Mouse (Mus musculus) liver, embryonic 14.5 days (tissue): ENCODE data around the gene Arsb. TPM values are rescaled to one million over a fixed set of nuclear protein-coding genes. Genes with fewer than 3 reads are reported as not detected.

Experiments
- ATAC-seq: fragments of 200-750 bp; cut with Nextera tagmentation; 2 replicates; pipeline ENCODE4 v1.8.0; 2017; ENCODE audit warnings: moderate number of reproducible peaks, mild to moderate bottlenecking, moderate library complexity; ENCODE audit not compliant: insufficient read depth
- DNase-seq, 3 experiments: peaks; one replicate each; pipeline ENCODE4 v3.0.0-alpha.2; 2012 to 2013; ENCODE audit warnings: low read depth in 3 of 3, low spot score in 3 of 3
- H3K27ac ChIP-seq: fragments of 300-500 bp; sonication (generic); 2 replicates; pipeline ENCODE4 v1.5.1; 2014; ENCODE audit warnings: moderate library complexity, mild to moderate bottlenecking, control low read depth, inconsistent platforms
- H3K27me3 ChIP-seq: fragments of 300-500 bp; sonication (generic); 2 replicates; pipeline ENCODE4 v1.6.1; 2014; ENCODE audit warnings: mild to moderate bottlenecking, low read length, moderate library complexity; ENCODE audit not compliant: control insufficient read depth, insufficient read depth
- H3K36me3 ChIP-seq: fragments of 300-500 bp; sonication (generic); replicated peaks from 2 replicates; pipeline ENCODE4 v1.6.1; 2014; ENCODE audit warnings: low read depth; ENCODE audit not compliant: control insufficient read depth, insufficient read depth
- H3K4me1 ChIP-seq, 2 experiments: fragments of 200-500 bp in 1 of 2; fragments of 300-500 bp in 1 of 2; sonication (generic) in 1 of 2; replicated peaks; 2 replicates each; pipeline ENCODE4 v1.6.1; 2012 to 2014; ENCODE audit warnings: antibody characterized with exemption in 1 of 2, inconsistent platforms in 1 of 2, low read length in 1 of 2; ENCODE audit not compliant: control insufficient read depth in 2 of 2, insufficient read depth in 2 of 2
- H3K4me2 ChIP-seq: fragments of 300-500 bp; sonication (generic); 2 replicates; pipeline ENCODE4 v1.6.1; 2014; ENCODE audit warnings: low read depth, mild to moderate bottlenecking, control low read depth, moderate library complexity
- H3K4me3 ChIP-seq, 2 experiments: fragments of 200-500 bp in 1 of 2; fragments of 300-500 bp in 1 of 2; sonication (generic) in 1 of 2; 2 replicates each; pipeline ENCODE4 v1.5.1; 2012 to 2014; ENCODE audit warnings: low read depth in 2 of 2, low read length in 2 of 2, mild to moderate bottlenecking in 2 of 2, control low read depth in 1 of 2, inconsistent platforms in 1 of 2, moderate library complexity in 1 of 2; ENCODE audit not compliant: insufficient read depth in 1 of 2
- H3K9ac ChIP-seq: fragments of 300-500 bp; sonication (generic); replicated peaks from 2 replicates; pipeline ENCODE4 v1.6.1; 2014; ENCODE audit warnings: mild to moderate bottlenecking, control low read depth, moderate library complexity
- H3K9me3 ChIP-seq: fragments of 300-500 bp; sonication (generic); 2 replicates; pipeline ENCODE4 v1.6.1; 2016; ENCODE audit warnings: low read length, mixed read lengths; ENCODE audit not compliant: control insufficient read depth
- CTCF ChIP-seq: IDR thresholded peaks from 2 replicates; pipeline ENCODE4 v1.5.1; 2016; ENCODE audit warnings: antibody characterized with exemption, low read depth, control low read depth
- EP300 ChIP-seq: IDR thresholded peaks from 2 replicates; pipeline ENCODE4 v1.6.1; 2016; ENCODE audit warnings: antibody characterized with exemption, low read depth
- WGBS: fragments of 180-500 bp; shearing (Covaris S2); extraction: QIAGEN DNeasy Blood & Tissue Kit; methylation state at CpG from one replicate; pipeline ENCODE4 v1.1.7; 2014; ENCODE audit not compliant: insufficient replicate concordance; 5-methylcytosine and 5-hydroxymethylcytosine counted together
- polyA plus RNA-seq, 2 experiments: library from polyadenylated mRNA; depleted of rRNA in 1 of 2; stranded (reverse) in 1 of 2; unstranded in 1 of 2; fragments of >200 nt; fragmentation: Nextera tagmentation in 1 of 2; extraction: Ambion mirVana in 1 of 2; gene quantifications; 2 replicates each; pipeline versions ENCODE4 v1.2.1 to v1.2.3; 2012 to 2014

Gene Arsb
- polyA plus RNA-seq, 2 experiments = 2.8 to 4.0 TPM

DNA sequence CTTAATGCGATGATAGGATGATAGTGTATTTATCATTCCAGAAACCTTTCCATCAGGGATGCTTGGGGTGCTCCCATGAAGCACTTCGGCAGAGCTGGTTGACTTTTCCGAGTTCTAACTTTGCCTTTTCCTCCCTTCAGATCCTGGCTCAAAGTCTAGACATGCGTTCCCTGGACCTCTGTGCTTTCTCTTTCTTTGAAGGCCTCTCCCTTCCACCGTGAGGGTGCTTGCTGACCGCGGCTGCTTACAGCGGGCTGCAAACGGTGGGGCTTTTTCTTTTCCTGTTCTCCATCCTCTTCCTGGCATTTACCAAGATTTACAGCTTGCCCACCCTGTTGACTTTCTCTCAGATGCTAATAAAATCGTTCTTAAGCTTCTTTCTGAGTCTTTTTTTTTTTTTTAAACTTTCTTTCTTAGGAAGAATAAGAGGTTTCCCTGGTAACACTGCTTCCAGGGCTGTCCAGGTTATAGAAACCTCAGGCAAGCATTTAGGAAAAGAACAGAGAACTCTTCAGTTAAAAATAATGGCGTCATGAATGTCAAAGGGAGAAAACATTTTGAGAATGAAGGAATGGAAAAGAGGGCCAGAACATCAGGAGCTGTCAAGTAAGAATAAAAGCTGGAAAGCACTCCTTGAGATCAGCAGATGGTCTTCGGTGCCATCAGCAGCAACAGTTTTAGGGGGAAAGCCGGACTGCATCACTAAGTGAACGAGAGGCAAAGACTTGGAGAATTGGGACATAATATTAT lies 13.1 kb upstream of the Arsb start:
- no peaks in the 10 kb centered on the region for H3K27me3 ChIP-seq
- H3K4me2 ChIP-seq = no peak overlapping the region
- no peaks in the 10 kb centered on the region for H3K36me3 ChIP-seq
- no peak for DNase-seq
- 45% methylated on average over 14 of the region's 14 CpGs for WGBS
- no peak overlapping the region for H3K9ac ChIP-seq
- TF ChIP-seq CTCF (no peak), EP300 (no peak)
- ATAC-seq = no peak
- no peak overlapping the region for H3K4me3 ChIP-seq
- H3K4me1 ChIP-seq = peaks cover 0 to 2% of the 10 kb centered on the region in 2 experiments; a peak in 1 of 4 replicates
- H3K27ac ChIP-seq = no peak overlapping the region
- H3K9me3 ChIP-seq = no peaks in the 10 kb centered on the region

DNA sequence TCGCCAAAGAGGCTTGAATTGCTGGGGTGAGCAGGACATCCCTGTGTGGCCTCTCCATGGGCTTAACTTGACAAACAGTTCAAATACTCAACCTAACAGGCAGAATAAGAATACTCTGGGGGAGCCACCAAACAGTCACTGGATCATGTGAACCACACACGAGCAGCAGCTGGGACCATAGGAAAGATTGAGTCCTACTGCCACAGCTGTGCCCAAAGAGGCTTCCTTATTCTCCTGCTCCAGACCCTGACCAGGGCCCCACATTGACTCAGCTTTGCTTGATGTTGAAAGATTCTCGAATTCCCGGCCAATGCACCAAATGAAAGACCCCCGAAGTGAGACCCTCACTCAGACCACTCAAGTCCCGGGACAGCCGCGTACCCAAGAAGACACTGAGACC lies 9.6 kb upstream of the Arsb start:
- Histone ChIP-seq H3K27ac (no peak overlapping the region), H3K27me3 (no peaks in the 10 kb centered on the region), H3K4me3 (no peak overlapping the region), H3K9ac (no peak overlapping the region), H3K36me3 (no peaks in the 10 kb centered on the region), H3K9me3 (no peaks in the 10 kb centered on the region), H3K4me1 (peaks cover 0 to 2% of the 10 kb centered on the region in 2 experiments; a peak in 1 of 4 replicates), H3K4me2 (no peak overlapping the region)
- WGBS = 66% methylated on average over 8 of the region's 8 CpGs
- TF ChIP-seq CTCF (no peak), EP300 (no peak)
- no peak for DNase-seq
- ATAC-seq = no peak

DNA sequence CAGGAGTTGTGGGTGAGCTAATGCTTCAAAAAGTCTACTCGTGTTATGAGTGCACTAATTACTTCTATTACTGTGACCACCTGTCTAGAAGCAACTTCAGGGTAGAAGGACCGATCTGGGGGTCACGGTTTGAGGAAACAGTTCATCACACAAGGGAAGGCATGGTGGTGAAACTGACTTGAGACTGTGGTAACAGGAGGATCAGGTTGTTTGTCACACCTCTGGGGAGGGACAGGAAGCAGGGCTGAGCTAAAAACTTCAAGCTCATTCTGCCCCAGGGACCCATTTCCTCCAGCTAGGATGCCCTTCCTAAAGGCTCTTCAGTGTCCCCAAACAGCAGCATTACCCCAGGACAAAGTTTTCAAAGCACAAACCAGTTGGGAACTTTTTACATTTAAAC lies 8.6 kb upstream of the Arsb start:
- no peaks in the 10 kb centered on the region for H3K27me3 ChIP-seq
- ATAC-seq (no peak), DNase-seq (no peak)
- no peaks in the 10 kb centered on the region for H3K36me3 ChIP-seq
- H3K27ac ChIP-seq = no peak overlapping the region
- no peak overlapping the region for H3K4me2 ChIP-seq
- no peak overlapping the region for H3K9ac ChIP-seq
- WGBS = 31% methylated on average over 3 of the region's 3 CpGs
- H3K4me1 ChIP-seq = no peaks in the 10 kb centered on the region
- no peak overlapping the region for H3K4me3 ChIP-seq
- no peak for TF ChIP-seq EP300
- no peak for TF ChIP-seq CTCF
- H3K9me3 ChIP-seq = no peaks in the 10 kb centered on the region

DNA sequence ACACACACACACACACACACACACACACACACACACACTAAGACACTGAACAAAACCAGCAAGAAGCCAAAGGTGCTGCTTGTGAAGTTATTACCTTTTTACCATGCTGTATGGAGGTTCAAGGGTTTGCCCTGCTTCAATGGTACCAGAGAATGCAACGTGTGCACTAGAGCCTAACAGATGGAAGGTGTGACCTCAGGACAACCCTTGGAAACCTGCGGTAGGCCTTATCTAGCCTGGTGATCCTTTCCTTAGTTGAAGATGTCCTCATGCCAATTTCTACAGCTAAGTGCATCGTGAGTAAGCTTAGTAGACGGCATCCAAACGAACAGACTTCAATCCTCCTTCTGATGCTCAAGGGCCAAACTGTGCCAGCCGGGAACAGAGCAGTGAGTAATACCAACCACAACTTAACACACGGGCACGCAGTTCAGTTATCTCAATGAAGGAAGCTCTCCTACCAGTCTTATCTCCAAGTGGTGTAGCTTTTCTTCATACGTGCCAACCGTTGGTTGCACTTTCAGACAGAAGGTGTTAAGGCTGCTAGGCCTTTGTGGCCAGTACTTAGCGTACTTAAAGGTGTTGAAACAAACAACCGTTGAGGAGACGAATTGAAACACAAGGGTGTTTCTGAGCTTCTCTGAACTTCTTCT lies 7.0 kb upstream of the Arsb start:
- Histone ChIP-seq H3K9me3 (no peaks in the 10 kb centered on the region), H3K27ac (no peak overlapping the region), H3K4me3 (no peak overlapping the region), H3K9ac (no peak overlapping the region), H3K4me2 (no peak overlapping the region), H3K36me3 (no peaks in the 10 kb centered on the region), H3K27me3 (no peaks in the 10 kb centered on the region), H3K4me1 (no peaks in the 10 kb centered on the region)
- ATAC-seq (no peak), DNase-seq (no peak)
- whole genome bisulfite sequencing = 65% methylated on average over 13 of the region's 13 CpGs
- TF ChIP-seq EP300 (no peak), CTCF (no peak)

DNA sequence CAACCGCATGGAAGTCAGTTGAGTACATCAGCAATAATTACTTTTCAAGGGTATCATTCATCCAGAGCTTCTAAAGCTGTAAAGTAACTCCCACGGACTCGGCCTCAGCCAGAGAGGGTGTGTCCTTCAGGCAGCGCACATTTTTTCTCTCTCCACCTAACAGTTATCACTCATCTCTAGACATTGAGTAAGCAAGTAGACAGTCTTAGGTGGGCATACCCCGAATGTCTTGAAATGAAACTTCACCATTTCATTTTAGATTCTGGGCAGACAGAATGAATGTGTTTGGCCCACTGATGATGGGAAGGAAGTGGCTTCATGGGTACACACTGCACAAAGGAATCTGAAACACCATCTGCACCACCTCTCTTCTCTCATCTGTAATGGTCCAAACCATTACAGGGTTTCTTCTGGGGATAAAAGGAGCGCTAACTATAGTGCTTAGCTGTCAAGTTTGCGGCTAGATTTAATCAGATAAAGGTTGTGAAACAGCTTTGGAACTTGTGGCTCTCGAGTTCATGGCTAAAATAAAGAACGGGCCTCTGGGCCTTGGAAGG lies 321 bp upstream of the Arsb start:
- peak overlapping the region; percentile 73 for H3K4me2 ChIP-seq
- DNase-seq = no peak
- no peaks in the 10 kb centered on the region for H3K36me3 ChIP-seq
- 22% methylated on average over 9 of the region's 9 CpGs for WGBS
- no peaks in the 10 kb centered on the region for H3K9me3 ChIP-seq
- peaks cover 0 to 6% of the 10 kb centered on the region in 2 experiments; a peak in 2 of 4 replicates for H3K4me1 ChIP-seq
- H3K27ac ChIP-seq = no peak overlapping the region
- TF ChIP-seq EP300 (no peak), CTCF (no peak)
- peak; percentile 21; the same call in 1 of the 2 replicates for ATAC-seq
- no peaks in the 10 kb centered on the region; the same call in 1 of the 2 replicates for H3K27me3 ChIP-seq
- no peak overlapping the region; the same call in 1 of the 2 replicates for H3K9ac ChIP-seq
- H3K4me3 ChIP-seq = peak overlapping the region; percentile 62 to 65; a peak in 3 of 4 replicates
